10 mouse cellular contexts compared by ENCODE assay signal in genomic region chr2:93619208-93619849, GRCm38 (mm10). TPM values are rescaled to one million over a fixed set of nuclear protein-coding genes. Genes with fewer than 3 reads are reported as not detected.
DNase-seq lines count a peak whose midpoint lies in the region; ATAC-seq and TF ChIP-seq lines count a peak whose summit lies in the region.
"Had no signal": no experiment of that assay in that cellular context is flagged by ENCODE, and none has a peak within 500 bp of the region (broad histone marks: within the 10 kb centered on the region; RNA-seq: fewer than 3 reads in every experiment).

No protein-coding gene starts in this region.

- intact Hi-C loops in heart, postnatal 14 days (cut with DNase I): no loop called here

- H3K4me2 ChIP-seq in stomach, postnatal 0 days (replicated peaks; ENCODE audit: low read depth): no peak overlapping the region

- TF ChIP-seq EP300 in stomach, postnatal 0 days (optimal IDR thresholded peaks at IDR 0.05): no peak

- 0 out of 2 replicates have a peak, but pooled peaks have one; percentile 2 for TF ChIP-seq CTCF in stomach, postnatal 0 days (IDR thresholded peaks at IDR 0.05; ENCODE audit: low read depth)

- no peaks in the 10 kb centered on the region for H3K9me3 ChIP-seq in stomach, postnatal 0 days (ENCODE audit: control insufficient read depth, low read length)

- peak; percentile 34 for DNase-seq in adrenal gland, postnatal 10 days
- DNase-seq in adrenal gland, postnatal 25 days: no peak
- DNase-seq in lung, postnatal 10 days: peak; percentile 14
- DNase-seq in lung, postnatal 25 days (ENCODE audit: low spot score): no peak
- peak; percentile 65 to 72 for DNase-seq in heart, postnatal 14 days
- DNase-seq in stomach, postnatal 0 days (ENCODE audit: low spot score): no peak
- DNase-seq in layer of hippocampus, postnatal 36 days: no peak
- no peak for DNase-seq in layer of hippocampus, postnatal 14 days (ENCODE audit: low spot score in 2 of 2)

- WGBS in stomach, postnatal 0 days: 49% methylated on average over 5 of the region's 5 CpGs

- peaks cover 6% of the 10 kb centered on the region; the same call in 1 of the 2 replicates for H3K27me3 ChIP-seq in stomach, postnatal 0 days (ENCODE audit: control insufficient read depth, insufficient read depth, low read length)

- H3K4me1 ChIP-seq in stomach, postnatal 0 days (replicated peaks; ENCODE audit: control insufficient read depth, insufficient read depth): no peaks in the 10 kb centered on the region

- H3K9ac ChIP-seq in stomach, postnatal 0 days (ENCODE audit: low read length): no peak overlapping the region

- H3K36me3 ChIP-seq in stomach, postnatal 0 days (ENCODE audit: control insufficient read depth, insufficient read depth, low read length): no peaks in the 10 kb centered on the region

- no peak overlapping the region for H3K27ac ChIP-seq in stomach, postnatal 0 days (replicated peaks)

- ATAC-seq in stomach, postnatal 0 days (ENCODE audit: low FRiP score, low TSS enrichment): no peak

- no peak overlapping the region for H3K4me3 ChIP-seq in stomach, postnatal 0 days (ENCODE audit: low read depth, low read length)

RNA-seq across cellular contexts. Expression of gene Alx4, which starts 22.9 kb away (rescaled TPM):
- under 1 TPM; 0.48 to 0.51 TPM for total RNA-seq in adrenal gland, postnatal 10 days (2021)
- 0.29 and 0.39 TPM in 2 replicates for total RNA-seq in adrenal gland, postnatal 25 days (2021)
- under 1 TPM; 0.10 to 0.15 TPM for total RNA-seq in heart, postnatal 14 days (2021)
- 0.05 and 0.06 TPM in 2 replicates for polyA plus RNA-seq in stomach, postnatal 0 days (2015; fragmentation: Nextera tagmentation; extraction: Ambion mirVana)
- under 1 TPM; 0.55 to 0.88 TPM for total RNA-seq in layer of hippocampus, postnatal 36 days (2021)
- total RNA-seq in layer of hippocampus, postnatal 14 days (2021): under 1 TPM; 0.38 to 0.99 TPM
- total RNA-seq: common myeloid progenitor, adult 5-6 weeks; liver, adult 2 months had no signal
- polyA plus RNA-seq: liver, adult 2 months had no signal

RNA-seq across cellular contexts. Expression of gene Gm10803, which starts 59.0 kb away (rescaled TPM):
- not detected for total RNA-seq in adrenal gland, postnatal 10 days (2021)
- total RNA-seq in adrenal gland, postnatal 25 days (2021): not detected in 2 replicates
- not detected for total RNA-seq in heart, postnatal 14 days (2021)
- polyA plus RNA-seq in stomach, postnatal 0 days (2015; fragmentation: Nextera tagmentation; extraction: Ambion mirVana): not detected in 2 replicates
- total RNA-seq in layer of hippocampus, postnatal 36 days (2021): not detected
- total RNA-seq in layer of hippocampus, postnatal 14 days (2021): not detected
- total RNA-seq: common myeloid progenitor, adult 5-6 weeks; liver, adult 2 months had no signal
- polyA plus RNA-seq: liver, adult 2 months had no signal

Comparison
In these comparisons a context has a peak if more than half of its experiments do, and no peak if none do; other contexts are left out.
1. DNase-seq: peak in adrenal gland, postnatal 10 days (single experiment), lung, postnatal 10 days (single experiment) and heart, postnatal 14 days (2 of 2); none in adrenal gland, postnatal 25 days (single experiment), lung, postnatal 25 days (single experiment), stomach, postnatal 0 days (single experiment), layer of hippocampus, postnatal 36 days (0 of 2) and layer of hippocampus, postnatal 14 days (0 of 2).